Mouse (Mus musculus): ENCODE measurements around the gene Defb45.

The Defb45 gene

DNA sequence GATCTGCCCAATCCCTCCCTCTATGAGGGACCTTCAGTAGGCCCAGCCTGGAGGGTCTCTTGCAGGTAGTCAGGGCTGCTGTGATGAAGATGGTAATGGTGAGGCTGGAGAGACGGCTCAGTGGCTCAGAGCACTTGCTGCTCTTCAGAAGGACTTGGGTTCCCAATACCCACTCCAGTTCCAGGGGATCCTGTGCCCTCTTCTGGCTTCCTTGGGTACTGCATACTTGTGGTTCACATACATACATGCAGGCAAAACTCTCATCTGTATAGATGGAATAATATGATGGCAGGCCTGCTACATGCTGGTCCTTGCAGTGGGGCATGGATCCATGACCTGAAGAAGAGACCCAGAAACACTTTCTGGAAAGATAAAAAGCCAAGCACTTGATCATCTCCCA lies 9.5 kb upstream of the Defb45 start:
- DNase-seq (ENCODE audit: inconsistent age in 2 of 2, low spot score in 1 of 2): no peak

DNA sequence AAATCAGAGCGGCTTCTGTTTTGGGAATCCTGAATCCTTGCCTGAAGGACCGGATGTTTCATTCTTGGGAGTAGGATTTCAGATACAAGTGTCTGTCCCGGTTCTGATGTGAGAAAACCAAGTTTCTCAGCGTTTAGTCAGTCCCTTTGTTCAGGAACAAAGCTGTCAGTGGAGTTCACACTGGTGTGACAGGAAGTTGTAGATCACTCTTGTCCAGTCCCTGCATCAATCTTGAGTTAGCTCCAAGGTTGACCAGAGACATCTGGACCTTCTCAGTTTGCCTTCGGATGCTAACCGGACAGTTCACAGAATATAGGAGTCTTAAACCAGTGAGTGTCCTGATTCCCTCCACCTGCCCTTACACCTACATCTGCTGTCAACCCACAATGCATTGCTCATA lies 8.5 kb upstream of the Defb45 start:
- no peak for DNase-seq (ENCODE audit: inconsistent age in 2 of 2, low spot score in 1 of 2)

DNA sequence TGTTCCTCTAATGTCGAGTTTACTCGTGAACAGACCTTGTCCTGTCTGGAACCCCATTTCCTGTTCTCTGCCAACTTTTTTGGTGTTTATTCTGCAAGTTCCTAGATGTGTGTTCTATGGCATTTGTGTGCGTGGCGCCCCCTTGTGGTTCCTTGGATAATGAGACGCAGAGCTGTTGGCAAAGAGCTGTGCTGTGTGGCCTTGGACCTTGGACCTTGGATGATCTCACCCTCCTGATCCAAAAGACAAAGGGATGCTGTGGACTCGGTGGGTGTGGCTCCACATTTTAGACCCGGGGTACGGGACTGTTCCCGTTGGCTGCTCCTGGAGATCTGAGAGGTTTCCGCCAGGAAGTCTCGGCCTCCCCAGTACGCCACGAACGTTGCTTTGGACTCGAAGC lies 4.9 kb upstream of the Defb45 start, which contains the start of gene Defb36:
Gene Defb36 (plus strand): TSS at position 271 of the 400 bp plus-strand sequence.
- DNase-seq (ENCODE audit: inconsistent age in 2 of 2, low spot score in 1 of 2): peak; percentile 83 to 91

DNA sequence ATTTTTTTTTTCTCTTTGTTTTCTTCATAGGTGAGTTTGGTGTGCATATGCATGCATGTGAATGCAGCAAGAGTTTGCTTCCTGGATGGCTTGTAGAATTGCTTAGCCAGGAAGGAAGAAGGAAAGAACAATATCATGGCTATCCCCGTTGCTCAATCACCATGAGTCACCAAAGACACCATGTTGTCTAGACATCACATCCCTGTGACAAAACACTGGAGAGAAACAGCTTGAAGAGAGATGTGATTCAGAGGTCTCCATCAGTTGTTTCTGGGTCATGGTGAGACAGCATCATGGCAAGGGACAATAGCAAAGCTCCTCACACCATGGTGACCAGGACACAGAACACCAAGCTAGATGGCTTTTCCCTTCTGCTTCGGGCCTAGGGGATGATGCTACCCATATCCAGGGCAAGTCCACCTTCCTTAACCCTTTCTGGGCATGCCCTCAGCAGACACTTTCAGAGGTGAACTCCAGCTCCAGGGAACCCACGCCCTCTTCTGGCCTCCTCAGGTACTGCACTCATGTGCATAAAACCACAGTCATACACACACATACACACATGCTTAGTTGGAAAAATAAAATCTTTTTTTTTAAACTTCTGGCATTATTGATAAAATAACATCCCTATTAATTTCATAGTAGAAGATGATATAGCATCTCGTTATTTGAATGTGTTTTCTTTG lies 2.2 kb upstream of the Defb45 start:
- DNase-seq (ENCODE audit: inconsistent age in 2 of 2, low spot score in 1 of 2): peak in 1 of 2 experiments; percentile 61

DNA sequence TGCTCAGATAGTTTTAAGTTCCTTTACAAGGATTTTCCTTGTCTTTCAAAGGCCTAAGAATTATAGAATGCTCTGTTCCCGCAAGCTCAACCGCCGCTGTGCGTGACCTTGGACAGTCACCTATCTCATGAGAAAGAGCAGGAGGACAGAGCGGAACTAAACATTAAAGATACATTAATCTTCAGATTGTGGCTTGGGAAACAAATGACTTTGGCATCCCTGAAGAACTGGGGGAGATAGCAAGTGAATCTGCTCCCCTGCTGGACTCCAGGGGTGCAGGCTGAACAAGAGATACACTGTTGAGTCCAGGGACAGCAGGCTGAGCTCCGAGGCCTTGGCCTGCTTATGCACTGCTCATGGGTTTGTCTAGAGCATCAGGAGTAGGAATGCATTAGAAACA lies 877 bp upstream of the Defb45 start:
- DNase-seq (ENCODE audit: inconsistent age in 2 of 2, low spot score in 1 of 2): peak; percentile 58 to 75

DNA sequence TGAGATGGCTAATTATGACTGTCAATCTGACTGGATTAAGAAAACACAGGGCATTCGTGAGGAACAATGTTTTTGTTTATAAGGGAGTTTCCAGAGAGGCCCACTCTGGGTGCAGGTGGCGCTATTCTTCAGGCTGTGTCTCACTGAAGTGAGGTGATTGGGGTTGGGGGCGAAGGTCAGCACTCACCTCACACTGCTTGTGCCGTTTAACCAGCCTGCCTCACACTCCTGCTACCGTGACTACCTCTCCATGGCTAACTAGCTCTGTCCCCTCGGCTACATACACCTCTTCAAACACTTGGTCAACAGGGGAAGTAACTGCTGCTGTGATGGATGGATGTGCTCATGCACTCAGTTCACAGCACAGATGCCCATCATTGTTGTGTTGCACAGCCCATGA lies 10.2 kb downstream of the Defb45 start:
- no peak for DNase-seq (ENCODE audit: inconsistent age in 2 of 2, low spot score in 1 of 2)

DNA sequence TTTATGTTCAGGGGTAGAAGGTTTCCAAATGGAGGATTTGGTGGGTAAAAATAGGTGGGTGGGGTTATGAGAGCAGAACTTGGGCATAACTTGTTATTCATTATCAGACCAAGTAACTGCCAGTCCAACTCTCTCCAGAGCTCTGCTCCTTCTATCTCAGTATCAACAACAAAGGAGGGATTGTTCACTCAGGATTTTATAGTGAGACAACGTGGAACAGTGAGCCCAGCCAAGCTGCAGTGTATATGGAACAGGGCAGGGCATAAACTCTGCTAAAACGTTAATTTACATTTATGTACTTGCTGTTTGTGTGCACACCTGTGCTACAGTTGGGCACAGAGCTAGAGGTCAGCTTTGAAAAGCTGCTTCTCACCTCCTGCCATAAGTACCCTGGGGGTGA lies 10.7 kb downstream of the Defb45 start:
- no peak for DNase-seq (ENCODE audit: inconsistent age in 2 of 2, low spot score in 1 of 2)

DNA sequence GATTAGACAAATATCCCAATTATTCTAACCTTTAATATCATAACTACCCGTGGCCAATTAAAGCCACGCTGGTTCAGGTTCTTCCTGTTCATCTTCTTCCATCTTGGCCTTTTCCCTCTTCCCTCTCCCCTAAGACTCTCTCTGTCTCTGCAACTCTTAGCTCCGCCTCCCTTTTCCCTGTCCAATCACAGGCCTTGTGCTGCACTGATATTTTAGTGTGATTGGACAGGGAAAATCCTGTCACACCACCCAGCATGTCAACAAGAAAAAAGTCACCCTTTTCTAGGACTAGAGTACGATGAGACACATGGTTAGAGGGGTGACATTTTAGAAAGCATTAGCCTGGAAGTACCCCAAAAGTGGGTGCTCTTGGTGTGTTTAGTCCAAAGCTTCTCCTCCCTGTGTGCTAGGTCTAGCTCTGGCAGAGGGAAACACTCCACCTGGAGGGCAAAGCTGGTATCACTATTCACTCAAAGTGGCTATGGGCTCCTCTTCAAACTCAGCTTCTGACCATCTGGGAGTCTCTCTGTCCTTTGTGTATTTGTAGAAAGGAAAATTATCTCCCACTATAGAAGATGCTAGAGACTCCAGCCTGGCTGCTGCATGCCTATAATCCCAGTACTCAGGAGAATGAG lies 12.2 kb downstream of the Defb45 start:
- DNase-seq (ENCODE audit: inconsistent age in 2 of 2, low spot score in 1 of 2): peak in 1 of 2 experiments; percentile 78

DNA sequence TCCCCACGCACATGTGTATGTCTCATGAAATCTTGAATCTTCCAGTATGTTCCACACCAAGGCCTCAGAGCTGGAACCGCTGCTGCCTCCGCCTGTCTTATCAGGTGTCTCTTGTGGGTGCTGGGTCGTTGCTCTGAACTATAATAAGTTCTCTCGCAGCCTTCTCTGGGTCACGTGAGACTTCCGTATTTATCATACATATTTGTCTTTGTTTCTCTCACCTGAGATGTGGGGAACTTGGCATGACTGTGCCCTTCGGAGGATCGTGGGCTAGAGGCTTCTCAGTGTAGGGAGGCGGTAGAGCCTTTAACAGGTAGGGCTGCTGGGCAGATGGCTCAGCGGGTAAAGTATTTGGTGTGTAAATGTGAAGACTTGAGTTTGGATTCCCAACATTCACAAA lies 18.6 kb downstream of the Defb45 start:
- no peak for DNase-seq (ENCODE audit: inconsistent age in 2 of 2, low spot score in 1 of 2)

DNA sequence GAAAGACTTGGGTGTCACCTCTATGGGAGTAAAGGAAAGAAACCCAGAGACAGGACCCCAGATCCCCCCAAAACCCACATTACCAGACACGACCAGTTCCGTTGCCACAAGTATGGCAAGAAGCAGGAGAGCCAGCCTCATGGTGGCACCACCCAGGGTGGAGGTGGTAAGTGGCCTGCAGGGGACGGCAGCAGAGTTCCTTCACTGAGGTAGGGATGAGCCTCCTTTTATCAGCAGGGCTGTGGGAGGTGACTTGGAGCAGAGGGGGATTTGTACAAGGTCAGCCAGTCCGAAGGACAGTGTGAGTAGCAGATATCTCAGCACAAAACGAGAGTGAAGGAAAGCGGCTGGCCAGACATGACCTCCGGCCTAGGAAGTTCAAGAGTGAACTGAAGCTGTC lies 19.1 kb downstream of the Defb45 start, which contains the start of gene Defb19:
Gene Defb19 (minus strand): TSS at position 206 of the 400 bp plus-strand sequence.
- peak in 1 of 2 experiments; percentile 60 for DNase-seq (ENCODE audit: inconsistent age in 2 of 2, low spot score in 1 of 2)

DNA sequence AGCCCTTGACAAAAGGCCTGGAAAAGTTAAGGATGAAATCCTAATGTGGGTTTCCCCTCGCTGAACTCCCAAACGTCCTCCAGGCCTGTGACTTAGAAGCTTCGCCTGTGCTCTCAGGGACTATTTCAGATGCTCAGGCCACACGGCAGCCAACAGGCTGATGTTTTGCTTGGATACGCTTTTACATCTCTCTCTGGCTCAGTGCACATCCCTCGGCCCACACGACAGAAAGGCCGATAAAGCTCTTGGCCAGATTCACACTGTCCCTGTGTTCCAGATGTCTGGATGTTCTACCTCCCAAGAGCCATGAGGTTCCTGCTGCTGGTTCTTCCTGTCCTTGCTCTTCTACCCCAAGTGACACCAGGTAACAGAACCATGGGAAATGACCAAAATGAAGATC lies 25.7 kb downstream of the Defb45 start:
- DNase-seq (ENCODE audit: inconsistent age in 2 of 2, low spot score in 1 of 2): no peak

DNA sequence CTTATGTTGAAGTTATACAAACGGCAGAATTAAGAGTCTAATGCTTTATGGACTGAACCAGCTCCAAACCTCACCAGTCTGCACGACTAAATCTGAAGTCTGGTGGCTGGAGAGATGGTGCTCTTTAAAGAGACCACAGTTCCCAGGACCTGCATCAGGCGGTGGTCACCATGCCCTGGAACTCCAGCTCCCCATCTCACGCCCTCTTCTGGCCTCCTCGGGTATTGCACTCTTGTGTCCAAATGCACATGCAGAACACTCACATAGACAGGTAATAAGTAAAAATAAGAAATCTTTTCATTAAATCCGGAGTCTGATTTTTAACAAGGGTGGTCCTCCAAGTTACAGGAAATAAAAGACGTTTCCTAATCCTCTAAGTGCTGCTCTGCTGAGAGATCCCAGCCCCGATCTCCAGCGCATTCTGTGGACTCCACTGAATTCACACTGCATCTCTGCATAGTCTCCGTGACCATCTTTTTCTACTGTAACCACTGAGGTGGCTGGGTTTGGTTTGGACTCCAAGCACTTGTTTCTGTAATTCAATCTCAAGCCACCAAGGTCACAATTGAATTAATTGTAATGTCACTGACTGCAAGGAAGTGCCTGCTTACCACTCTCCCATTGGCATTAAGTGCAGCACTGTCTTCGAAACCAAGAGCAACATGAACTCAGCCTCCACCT lies 26.9 kb downstream of the Defb45 start, which contains the start of gene Defb21:
Gene Defb21 (plus strand): TSS at position 631 of the 681 bp plus-strand sequence.
- peak in 1 of 2 experiments; percentile 36 for DNase-seq (ENCODE audit: inconsistent age in 2 of 2, low spot score in 1 of 2)

DNA sequence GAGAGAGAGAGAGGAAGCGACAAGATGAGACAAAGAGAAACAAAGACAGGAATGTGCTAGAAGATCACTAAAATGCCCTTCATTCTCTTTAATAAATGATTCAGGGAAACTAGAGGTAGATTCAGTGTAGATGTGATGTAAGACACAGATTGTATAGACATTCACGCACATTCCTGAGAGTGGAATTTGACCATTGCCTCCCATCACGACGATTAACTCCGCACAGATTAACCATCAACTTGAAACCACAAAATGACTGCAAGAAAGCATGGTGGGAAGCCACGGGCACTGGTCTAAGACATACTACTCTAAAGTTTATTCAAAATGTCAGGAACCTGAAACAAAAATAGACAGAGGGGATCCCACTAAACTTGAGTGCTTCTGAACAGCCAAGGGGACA lies 28.9 kb downstream of the Defb45 start:
- no peak for DNase-seq (ENCODE audit: inconsistent age in 2 of 2, low spot score in 1 of 2)

DNA sequence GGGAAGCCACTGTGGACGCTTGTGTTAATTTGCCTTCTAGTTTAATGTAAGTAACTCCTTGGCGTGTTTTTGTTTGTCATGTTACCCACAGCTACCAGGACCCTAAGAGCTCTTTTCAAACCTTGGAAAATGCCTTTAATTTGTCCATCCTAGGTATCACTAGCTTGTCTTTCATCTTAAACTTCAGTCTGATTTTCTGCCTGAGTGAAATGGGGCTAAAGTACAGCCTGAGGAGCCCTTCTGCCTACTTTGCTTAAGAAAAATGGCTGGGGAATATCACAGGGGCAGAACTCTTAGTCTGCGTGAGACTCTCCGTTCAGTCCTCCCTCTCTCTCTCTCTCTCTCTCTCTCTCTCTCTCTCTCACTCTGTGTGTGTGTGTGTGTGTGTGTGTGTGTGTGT lies 29.3 kb downstream of the Defb45 start:
- DNase-seq (ENCODE audit: inconsistent age in 2 of 2, low spot score in 1 of 2): no peak

DNA sequence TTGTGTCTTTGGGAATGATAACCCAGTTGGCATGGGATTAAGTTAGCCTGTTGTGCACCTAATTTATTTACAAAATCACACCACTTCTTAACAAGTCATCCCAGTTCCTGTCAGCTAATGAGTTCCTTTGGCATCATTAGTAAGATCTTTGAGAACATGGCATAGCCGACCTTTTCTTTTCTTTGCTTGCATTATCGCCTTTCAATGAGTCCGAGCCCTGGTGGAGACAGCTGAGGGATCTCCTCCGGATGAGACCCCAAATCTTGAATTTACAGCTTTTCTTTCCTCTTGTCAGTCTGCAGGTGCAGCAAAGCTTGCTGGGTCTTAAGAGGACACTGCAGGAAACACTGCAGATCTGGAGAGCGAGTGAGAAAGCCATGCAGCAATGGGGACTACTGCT lies 30.2 kb downstream of the Defb45 start, which contains the start of gene Gm17416:
Gene Gm17416 (plus strand): TSS at position 301 of the 400 bp plus-strand sequence.
- no peak for DNase-seq (ENCODE audit: inconsistent age in 2 of 2, low spot score in 1 of 2)

DNA sequence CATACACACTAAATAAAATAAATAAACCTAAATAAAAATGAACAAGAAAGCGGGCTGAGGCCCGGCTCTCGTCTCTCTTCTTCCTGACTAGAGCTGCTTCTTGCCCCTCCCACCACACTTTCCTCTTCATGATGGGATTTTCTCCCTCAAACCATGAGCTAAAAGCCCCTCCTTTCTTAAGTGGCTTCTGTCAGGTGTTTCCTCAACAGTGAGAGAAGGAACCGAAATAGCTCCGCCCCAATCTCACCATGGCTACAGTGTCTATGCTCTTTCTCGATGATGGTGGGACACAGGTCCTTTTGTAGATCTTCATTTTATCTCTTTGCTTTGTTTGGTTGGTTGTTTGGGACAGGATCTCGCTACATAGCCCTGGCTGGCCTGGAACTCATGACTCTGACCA lies 42.5 kb downstream of the Defb45 start:
- no peak for DNase-seq (ENCODE audit: inconsistent age in 2 of 2, low spot score in 1 of 2)

DNA sequence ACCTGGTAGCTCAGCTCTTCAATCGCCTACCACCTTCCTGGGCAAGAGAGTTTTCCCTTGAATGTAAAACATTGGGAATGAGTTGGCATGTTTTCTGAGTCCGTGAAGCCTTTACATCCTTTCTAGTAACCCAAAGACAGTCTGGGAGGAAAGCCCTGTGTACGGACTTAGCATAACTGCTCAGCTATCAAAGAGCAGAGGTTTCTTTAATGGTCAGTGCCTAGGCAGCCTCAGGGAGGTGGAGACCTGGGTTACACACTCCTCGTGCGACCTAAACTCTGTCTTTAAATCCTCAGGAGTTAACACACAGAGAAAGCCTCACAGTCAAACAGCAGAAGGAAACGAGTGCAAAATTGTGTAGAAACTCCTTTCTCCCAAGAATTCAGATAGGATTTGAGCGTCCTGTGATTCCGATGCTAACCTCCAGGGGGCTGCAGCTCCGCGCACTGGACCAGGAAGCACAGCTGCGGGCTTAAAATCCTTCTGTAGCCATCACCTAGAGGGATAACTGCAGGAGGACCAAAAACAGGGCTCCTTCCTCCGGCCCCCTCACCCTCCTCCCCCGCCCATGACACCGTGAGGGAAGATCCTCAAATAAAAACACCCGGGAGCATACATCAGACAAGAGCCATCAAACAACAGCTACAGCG lies 45.3 kb downstream of the Defb45 start:
- peak; percentile 55 to 85 for DNase-seq (ENCODE audit: inconsistent age in 2 of 2, low spot score in 1 of 2)

DNA sequence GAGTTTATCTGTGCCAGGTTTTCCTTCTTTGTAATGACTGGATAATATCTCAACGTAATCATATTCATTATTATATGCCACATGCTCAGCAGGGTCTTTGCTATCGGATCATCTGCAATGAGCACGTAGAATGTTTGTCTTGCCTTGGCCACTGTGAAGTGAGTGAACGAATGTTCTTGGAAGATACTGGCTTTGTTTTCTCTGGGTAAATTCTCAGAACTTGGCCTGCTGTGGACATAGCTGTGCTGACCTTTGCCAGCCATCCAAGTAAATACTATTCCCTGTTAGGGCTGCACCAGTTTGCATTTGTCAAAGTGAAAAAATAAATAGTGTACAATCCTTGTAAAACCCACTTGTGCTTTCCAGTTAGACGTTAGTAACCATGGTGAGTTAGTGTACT lies 51.1 kb downstream of the Defb45 start:
- DNase-seq (ENCODE audit: inconsistent age in 2 of 2, low spot score in 1 of 2): peak in 1 of 2 experiments; percentile 52

DNA sequence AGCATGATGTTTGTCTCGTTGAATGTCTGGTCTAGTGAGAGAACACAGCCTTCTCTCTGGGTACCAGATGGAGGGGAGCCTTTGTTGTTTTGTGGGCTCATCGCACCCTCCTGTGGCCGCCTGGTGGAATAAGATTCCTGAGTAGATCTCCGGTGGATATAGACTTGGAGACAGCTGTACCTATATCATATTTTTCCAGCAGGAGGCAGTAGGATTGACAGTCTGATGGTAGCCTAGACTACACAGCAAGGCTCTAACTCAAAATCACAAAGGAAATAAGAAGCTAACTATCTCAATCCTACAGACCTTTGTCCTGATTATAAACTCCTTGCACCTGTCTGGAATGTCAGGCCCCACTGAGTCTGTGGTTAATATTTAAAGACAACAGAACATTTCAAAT lies 54.5 kb downstream of the Defb45 start:
- peak; percentile 64 to 83 for DNase-seq (ENCODE audit: inconsistent age in 2 of 2, low spot score in 1 of 2)

DNA sequence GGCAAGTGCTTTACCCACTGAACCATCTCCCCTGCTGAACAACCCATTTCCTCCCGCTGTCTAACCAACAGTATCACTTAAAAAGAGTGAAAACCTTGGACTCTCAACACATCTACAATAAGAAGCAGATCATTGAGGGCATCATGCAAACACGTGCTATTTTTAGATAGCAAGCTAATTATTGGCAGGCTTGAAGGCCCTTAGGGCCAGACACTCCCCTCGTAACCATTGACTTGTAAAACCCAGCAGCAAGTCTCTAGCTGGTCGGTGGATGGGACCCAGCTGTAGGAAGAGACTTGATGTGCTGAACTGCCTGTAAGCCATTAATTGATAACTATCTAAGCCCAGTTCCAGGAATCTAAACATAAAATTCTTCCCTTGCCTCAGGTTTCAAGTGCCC lies 55.7 kb downstream of the Defb45 start:
- DNase-seq (ENCODE audit: inconsistent age in 2 of 2, low spot score in 1 of 2): no peak
